Mouse (Mus musculus): ENCODE data around the gene Matk.

The Matk gene

GRCm38 (mm10) chr10:81302781-81303218 is 50.1 kb downstream of the Matk start:
- no peak for DNase-seq (ENCODE audit: low read depth, low spot score)

- no peak for DNase-seq (ENCODE audit: low read depth, low spot score)
These were observed 50.5 kb downstream of the Matk start for GRCm38 (mm10) chr10:81303258-81303657.

DNA sequence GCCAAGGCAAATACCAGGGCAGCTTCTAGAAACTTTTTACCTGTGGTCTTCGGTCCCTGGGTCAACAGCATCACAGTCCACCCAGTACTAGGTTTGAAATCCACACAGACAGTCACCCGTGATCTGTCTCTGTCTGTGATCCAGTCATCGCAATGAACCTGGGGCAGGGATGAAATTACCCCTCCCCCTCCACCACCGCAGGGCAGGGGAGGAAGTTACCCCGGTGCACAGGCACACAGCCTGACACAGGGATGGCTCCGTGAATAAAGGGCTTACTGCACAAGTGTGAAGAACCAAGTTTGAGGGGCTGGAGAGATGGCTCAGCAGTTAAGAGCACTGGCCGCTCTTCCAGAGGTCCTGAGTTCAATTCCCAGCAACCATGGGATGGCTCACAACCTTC is 51.0 kb downstream of the Matk start:
- no peak for DNase-seq (ENCODE audit: low read depth, low spot score)

DNA sequence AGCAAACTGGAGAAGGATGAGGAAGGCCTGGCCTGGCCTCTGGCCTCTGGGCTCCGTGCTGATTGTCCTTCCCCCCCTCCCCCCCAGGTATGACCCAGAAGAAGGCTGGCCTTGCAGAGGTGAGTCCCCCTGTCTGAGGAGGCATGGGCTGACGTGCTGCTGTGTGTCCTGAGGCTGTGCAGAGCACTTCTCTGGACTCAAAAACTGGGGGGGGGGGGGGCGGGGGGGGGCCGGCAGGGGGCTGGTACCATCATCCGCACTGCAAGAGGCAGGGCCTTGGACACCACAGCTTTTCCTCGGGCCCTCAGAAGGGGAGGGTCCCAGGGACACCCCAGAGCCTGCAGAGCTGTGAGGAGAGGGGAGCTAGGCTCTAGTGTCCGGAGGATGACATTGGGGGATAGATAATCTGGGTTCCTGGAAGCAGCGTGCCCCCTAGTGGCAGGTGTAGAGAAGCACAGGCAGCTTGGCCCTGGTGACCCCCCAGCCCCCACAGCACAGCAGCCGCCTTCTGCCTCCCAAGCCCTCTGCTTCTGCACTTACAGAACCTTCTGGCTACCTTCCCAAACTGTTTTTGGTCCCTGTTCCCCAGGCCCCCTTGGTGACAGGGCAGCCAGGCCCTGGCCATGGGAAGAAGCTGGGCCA is 52.0 kb downstream of the Matk start:
- DNase-seq (ENCODE audit: low read depth, low spot score) = peak; percentile 52

GRCm38 (mm10) chr10:81305663-81306062 is 52.9 kb downstream of the Matk start:
- DNase-seq (ENCODE audit: low read depth, low spot score) = no peak

DNA sequence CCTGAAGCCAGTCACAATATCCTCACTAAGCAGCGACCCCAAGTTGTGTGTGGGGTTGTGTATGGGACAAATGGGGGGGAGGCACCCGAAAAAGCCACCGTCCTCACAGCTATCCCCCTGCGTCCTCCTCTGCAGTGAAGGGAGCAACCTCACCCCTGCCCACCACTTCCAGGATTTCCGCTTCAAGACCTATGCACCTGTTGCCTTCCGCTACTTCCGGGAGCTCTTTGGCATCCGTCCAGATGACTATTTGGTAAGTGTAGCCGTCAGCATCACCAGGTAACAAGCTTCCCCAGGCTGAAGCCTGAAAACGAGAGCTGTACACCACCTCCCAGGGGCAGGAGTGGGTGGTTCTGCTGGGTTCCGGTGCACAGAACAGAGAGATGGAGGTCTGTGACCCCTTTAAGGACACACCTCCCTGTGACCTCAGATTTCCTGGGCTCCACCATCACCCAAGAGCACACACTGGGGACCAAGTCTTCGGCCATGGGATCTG is 53.5 kb downstream of the Matk start:
- DNase-seq (ENCODE audit: low read depth, low spot score) = no peak

DNA sequence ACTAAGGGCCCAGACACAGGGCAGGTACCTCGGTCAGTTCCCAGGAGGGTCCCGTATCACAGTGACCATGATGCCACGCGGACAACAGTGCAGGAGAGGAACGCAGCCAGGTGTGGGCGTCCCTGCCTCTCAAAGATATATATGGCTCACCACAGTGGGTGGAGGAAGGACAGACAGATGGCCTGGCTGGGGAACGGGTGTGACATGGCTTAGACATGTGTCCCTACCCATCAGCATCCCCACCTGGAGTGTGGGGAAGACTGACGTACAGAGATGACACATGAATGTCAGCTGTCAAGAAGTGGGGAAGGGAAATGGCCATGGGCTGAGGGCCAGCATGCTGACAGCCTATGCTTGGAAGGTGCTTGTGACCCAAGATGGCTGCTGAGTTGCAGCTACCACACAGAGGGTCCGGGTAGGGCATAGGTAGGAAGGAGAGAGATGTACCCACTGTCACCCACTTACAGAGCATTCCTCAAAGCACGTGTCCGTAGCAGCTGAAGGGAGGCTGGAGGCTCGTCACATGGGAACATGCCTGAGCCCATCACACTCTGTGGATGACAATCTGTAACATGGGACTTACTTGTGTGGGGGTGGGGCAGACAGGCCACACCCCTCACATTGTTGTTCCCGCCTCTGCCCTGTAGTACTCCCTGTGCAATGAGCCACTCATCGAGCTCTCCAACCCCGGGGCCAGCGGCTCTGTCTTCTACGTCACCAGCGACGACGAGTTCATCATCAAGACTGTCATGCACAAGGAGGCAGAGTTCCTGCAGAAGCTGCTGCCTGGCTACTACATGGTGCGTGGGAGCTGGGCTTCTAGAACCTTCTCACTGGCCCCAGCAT is 54.3 kb downstream of the Matk start:
- no peak for DNase-seq (ENCODE audit: low read depth, low spot score)

GRCm38 (mm10) chr10:81309571-81309970 is 56.8 kb downstream of the Matk start:
- DNase-seq (ENCODE audit: low read depth, low spot score) = no peak
